Mouse (Mus musculus) lung, adult 2 months (tissue): ENCODE data around the gene Ppp4c. TPM values are rescaled to one million over a fixed set of nuclear protein-coding genes. Genes with fewer than 3 reads are reported as not detected.

Experiments
- DNase-seq: peaks from one replicate; pipeline ENCODE4 v3.0.0; 2022
- H3K4me1 ChIP-seq: fragments of 200-500 bp; 2 replicates; pipeline ENCODE4 v1.6.1; 2011; ENCODE audit warnings: low read length; ENCODE audit not compliant: control insufficient read depth, insufficient read depth
- H3K4me3 ChIP-seq: fragments of 200-500 bp; replicated peaks from 2 replicates; pipeline ENCODE3; 2011; ENCODE audit warnings: low read depth, mild to moderate bottlenecking, control low read depth, low read length; ENCODE audit errors: extremely low read depth
- CTCF ChIP-seq: fragments of 200-500 bp; IDR thresholded peaks from 2 replicates; pipeline ENCODE4 v1.5.1; 2011; ENCODE audit warnings: mild to moderate bottlenecking, low read length, control low read depth; ENCODE audit not compliant: insufficient read depth
- POLR2A ChIP-seq: fragments of 200-500 bp; IDR thresholded peaks from 2 replicates; pipeline ENCODE4 v1.6.1; 2011; ENCODE audit warnings: low read depth, mild to moderate bottlenecking, control low read depth, low read length, borderline replicate concordance; ENCODE audit errors: extremely low read depth
- WGBS: fragments of 180-500 bp; shearing (Covaris S2); methylation state at CpG from one replicate; pipeline ENCODE4 v1.1.7; 2018; 5-methylcytosine and 5-hydroxymethylcytosine counted together
- polyA plus RNA-seq: library from polyadenylated mRNA; depleted of rRNA; stranded (reverse); fragments of >200 nt; gene quantifications from 2 replicates; pipeline ENCODE4 v1.2.3, GENCODE M21; 2012; rRNA removed

The Ppp4c gene
- polyA plus RNA-seq, 1 experiment = 156 TPM

DNA sequence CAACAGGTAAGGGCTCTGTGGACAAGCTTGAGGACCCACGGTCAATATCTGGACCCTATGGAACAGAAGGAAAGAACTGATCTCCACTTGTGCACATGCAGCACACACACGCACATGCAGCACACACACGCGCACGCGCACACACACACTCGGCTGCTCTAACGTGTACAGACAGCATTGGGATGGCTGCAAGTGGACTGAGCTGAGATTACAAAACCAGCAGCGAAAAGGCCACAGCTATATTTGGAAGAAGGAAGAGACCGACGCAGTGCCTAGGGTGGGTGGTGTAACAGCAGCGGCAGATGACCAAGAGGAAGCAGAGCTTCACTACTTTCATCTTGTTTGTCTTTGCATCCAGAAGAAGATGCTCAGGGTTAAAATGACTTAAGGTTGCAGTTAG is 46.2 kb downstream of the Ppp4c start:
- Histone ChIP-seq H3K4me3 (no peak overlapping the region), H3K4me1 (peaks cover 6% of the 10 kb centered on the region)
- WGBS = 75% methylated on average over 12 of the region's 12 CpGs
- TF ChIP-seq CTCF (no peak), POLR2A (peak; percentile 16; the same call in 1 of the 2 replicates)
- no peak for DNase-seq

DNA sequence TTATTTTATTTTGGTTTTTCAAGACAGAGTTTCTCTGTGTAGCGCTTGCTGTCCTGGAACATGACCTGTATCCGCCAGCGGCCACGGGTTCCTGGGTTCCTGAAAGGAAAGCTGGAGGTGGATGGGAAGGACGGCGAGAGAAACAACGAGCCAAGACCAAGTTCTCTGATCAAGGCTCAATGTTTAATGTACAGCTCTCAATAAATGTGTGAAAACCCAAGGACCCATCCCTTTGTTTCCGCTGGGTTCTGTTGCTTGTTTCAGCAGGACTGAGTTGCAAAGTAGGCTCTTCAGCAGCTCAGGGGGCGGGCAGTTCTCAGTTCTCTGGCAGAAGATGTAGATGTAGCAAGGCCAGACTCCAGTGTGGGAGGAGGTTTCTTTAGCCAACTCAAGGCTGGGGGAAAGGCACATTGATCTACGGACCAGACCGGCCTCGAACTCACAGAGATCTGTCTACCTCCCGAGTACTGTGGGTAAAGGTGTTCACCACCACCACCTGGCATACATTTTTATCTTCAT is 50.3 kb downstream of the Ppp4c start:
- DNase-seq = no peak
- Histone ChIP-seq H3K4me3 (no peak overlapping the region), H3K4me1 (peaks cover 4% of the 10 kb centered on the region; the same call in 1 of the 2 replicates)
- 86% methylated on average over 13 of the region's 13 CpGs for WGBS
- TF ChIP-seq POLR2A (no peak), CTCF (no peak)

DNA sequence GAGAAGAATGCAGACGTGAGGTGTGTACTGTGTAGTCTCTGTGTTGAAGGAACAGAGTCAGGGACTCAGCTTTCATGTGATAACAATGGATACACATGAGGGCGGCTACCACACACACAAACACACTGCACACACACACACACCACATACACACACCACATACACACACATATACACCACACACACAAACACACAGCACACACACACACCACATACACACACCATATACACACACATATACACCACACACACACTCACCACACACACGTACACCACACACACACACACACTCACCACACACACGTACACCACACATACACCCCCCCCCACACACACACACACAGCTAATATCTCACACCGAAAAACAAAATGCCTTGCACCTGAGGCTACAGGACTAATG is 50.8 kb downstream of the Ppp4c start:
- no peak for DNase-seq
- 72% methylated on average over 5 of the region's 5 CpGs for WGBS
- Histone ChIP-seq H3K4me1 (peaks cover 2% of the 10 kb centered on the region; the same call in 1 of the 2 replicates), H3K4me3 (no peak overlapping the region)
- TF ChIP-seq POLR2A (no peak), CTCF (no peak)

DNA sequence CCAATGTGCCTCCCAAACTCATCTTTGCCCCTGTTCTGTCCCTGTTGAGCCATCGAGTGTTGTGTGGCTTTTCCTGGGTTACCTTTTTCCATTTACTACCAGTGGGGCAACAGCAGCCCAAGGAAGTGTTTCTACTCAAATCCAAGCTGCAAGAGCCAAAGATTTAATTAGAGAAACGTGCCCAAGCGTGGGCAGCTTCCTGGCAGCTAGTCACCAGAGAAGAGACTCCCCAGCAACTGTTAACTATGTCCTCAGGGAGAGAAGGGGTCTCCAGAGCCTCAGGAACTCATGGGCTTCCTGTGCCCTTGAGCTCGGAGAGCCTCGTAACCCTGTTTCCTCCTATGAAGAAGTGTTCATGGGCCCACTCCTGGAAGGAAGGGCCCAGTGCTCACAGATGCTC is 51.3 kb downstream of the Ppp4c start:
- DNase-seq = no peak
- Histone ChIP-seq H3K4me1 (peaks cover under 1% of the 10 kb centered on the region; the same call in 1 of the 2 replicates), H3K4me3 (no peak overlapping the region)
- 62% methylated on average over 5 of the region's 5 CpGs for WGBS
- TF ChIP-seq POLR2A (no peak), CTCF (no peak)

DNA sequence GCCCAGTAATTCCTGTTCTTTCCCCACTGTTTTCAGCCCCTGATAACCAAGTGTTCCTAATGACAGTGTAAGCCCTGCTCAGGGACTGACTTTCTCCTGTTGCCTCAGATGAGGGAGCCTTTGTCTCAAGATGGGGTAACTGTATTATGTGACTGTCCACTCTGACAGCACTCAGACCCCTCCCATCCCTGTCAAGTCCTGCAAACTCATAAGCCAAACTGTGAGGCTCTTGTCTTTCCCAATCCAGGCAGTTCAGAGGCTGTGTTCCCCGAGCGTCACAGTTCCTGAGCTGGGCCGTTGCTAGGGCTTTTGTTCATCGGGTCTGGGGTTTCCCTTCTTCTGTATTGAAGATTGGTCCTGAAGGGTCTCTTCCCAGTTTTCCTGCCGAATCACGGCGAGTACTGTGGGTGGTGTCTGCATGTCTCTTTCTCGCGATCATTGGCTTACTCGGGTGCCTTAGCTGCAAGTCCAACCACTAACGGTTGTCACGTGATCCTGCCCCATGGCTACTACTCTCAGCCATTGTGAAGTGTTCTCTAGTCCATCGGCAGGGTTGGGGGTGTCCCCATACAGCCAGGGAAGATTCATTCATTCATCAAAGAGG is 52.1 kb downstream of the Ppp4c start:
- H3K4me1 ChIP-seq = no peaks in the 10 kb centered on the region
- WGBS = 74% methylated on average over 13 of the region's 13 CpGs
- DNase-seq = no peak
- TF ChIP-seq CTCF (no peak), POLR2A (no peak)
- H3K4me3 ChIP-seq = no peak overlapping the region

DNA sequence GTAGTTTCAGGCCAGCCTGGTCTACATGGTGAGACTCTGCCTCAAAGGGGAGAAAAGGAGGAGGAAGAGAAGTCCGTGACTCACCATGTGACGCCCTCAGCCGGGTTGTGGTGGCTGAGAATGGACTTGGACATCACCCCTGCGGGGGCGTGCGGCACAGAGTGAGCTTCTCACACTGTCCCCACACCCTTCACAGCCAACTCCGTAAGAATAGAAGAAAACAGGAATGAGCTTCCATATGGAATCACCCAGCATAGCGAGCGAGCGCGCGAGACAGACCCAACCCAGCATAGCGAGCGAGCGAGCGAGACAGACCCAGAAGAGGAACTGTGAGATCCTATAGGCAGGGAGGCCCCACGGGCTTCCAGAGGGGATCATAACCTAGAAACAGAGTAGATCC is 52.7 kb downstream of the Ppp4c start:
- 77% methylated on average over 17 of the region's 17 CpGs for WGBS
- H3K4me3 ChIP-seq = no peak overlapping the region
- no peaks in the 10 kb centered on the region for H3K4me1 ChIP-seq
- DNase-seq = no peak
- TF ChIP-seq CTCF (no peak), POLR2A (no peak)

DNA sequence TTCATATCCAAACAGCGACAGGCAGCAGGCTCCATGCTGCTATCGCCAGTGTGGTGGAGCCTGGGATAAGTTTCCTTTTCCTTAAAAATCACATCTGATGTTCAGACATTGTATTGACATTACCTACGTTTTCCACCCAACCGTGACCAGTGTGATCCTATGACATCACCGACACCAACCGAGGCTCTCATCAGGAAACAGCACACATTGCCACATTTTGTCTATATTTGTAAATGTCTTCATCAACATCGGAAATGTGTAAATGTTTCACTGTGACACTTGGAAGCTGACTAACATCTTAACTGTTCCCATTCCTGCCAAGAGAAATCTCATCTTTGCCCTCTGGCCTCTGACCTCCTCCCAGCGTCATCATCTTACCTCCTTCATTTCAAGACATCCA is 56.2 kb downstream of the Ppp4c start:
- WGBS = 64% methylated on average over 8 of the region's 8 CpGs
- Histone ChIP-seq H3K4me1 (no peaks in the 10 kb centered on the region), H3K4me3 (no peak overlapping the region)
- no peak for DNase-seq
- TF ChIP-seq CTCF = no peak
- no peak for TF ChIP-seq POLR2A

Other genes starting within 250 kb of the Ppp4c start
- 71.6 and 83.9 TPM in 2 replicates for gene Eif3c, start 226.1 kb downstream of the Ppp4c start, polyA plus RNA-seq
- 17.6 and 18.1 TPM in 2 replicates for gene Apobr, start 207.6 kb downstream of the Ppp4c start, polyA plus RNA-seq
- 63.8 and 104 TPM in 2 replicates for gene Cln3, start 206.7 kb downstream of the Ppp4c start, polyA plus RNA-seq
- gene Il27, start 197.6 kb downstream of the Ppp4c start, polyA plus RNA-seq = 0.43 and 0.79 TPM in 2 replicates
- gene Nupr1, start 161.6 kb downstream of the Ppp4c start, polyA plus RNA-seq = 48.1 and 102 TPM in 2 replicates
- gene Sgf29, start 143.2 kb downstream of the Ppp4c start, polyA plus RNA-seq = 36.4 and 43.4 TPM in 2 replicates
- 55.6 and 69.2 TPM in 2 replicates for gene Sult1a1, start 116.1 kb downstream of the Ppp4c start, polyA plus RNA-seq
- 38.2 and 39.6 TPM in 2 replicates for gene Bola2, start 97.1 kb downstream of the Ppp4c start, polyA plus RNA-seq
- 23.4 and 27.7 TPM in 2 replicates for gene Slx1b, start 96.7 kb downstream of the Ppp4c start, polyA plus RNA-seq
- 208 and 229 TPM in 2 replicates for gene Coro1a, start 84.7 kb downstream of the Ppp4c start, polyA plus RNA-seq
- 500 and 548 TPM in 2 replicates for gene Mapk3, start 32.9 kb downstream of the Ppp4c start, polyA plus RNA-seq
- 18.4 and 35.7 TPM in 2 replicates for gene Gdpd3, start 26.2 kb downstream of the Ppp4c start, polyA plus RNA-seq
- gene Ypel3, start 15.5 kb downstream of the Ppp4c start, polyA plus RNA-seq = 390 and 597 TPM in 2 replicates
- 8.7 and 9.5 TPM in 2 replicates for gene Tbx6, start 11.0 kb downstream of the Ppp4c start, polyA plus RNA-seq
- 11.9 and 13.3 TPM in 2 replicates for gene Fam57b, start 5.2 kb upstream of the Ppp4c start, polyA plus RNA-seq
- not detected in 2 replicates for gene 4930451I11Rik, start 39.1 kb upstream of the Ppp4c start, polyA plus RNA-seq
- gene Doc2a, start 54.9 kb upstream of the Ppp4c start, polyA plus RNA-seq = 0.22 and 0.74 TPM in 2 replicates
- gene Hirip3, start 69.5 kb upstream of the Ppp4c start, polyA plus RNA-seq = 6.2 and 7.5 TPM in 2 replicates
- 66.0 and 68.9 TPM in 2 replicates for gene Ino80e, start 69.9 kb upstream of the Ppp4c start, polyA plus RNA-seq
- 174 and 210 TPM in 2 replicates for gene Taok2, start 92.2 kb upstream of the Ppp4c start, polyA plus RNA-seq
- 83.6 and 92.9 TPM in 2 replicates for gene Tmem219, start 130.4 kb upstream of the Ppp4c start, polyA plus RNA-seq
- 22.4 and 24.5 TPM in 2 replicates for gene Kctd13, start 136.4 kb upstream of the Ppp4c start, polyA plus RNA-seq
- not detected in 2 replicates for gene Asphd1, start 157.1 kb upstream of the Ppp4c start, polyA plus RNA-seq
- gene Sez6l2, start 158.1 kb upstream of the Ppp4c start, polyA plus RNA-seq = 1.0 TPM in 2 replicates
- 321 and 332 TPM in 2 replicates for gene Cdipt, start 183.4 kb upstream of the Ppp4c start, polyA plus RNA-seq
- 2.0 and 3.3 TPM in 2 replicates for gene Cdiptos, start 183.6 kb upstream of the Ppp4c start, polyA plus RNA-seq
- gene Mvp, start 222.1 kb upstream of the Ppp4c start, polyA plus RNA-seq = 82.2 and 125 TPM in 2 replicates
- gene Pagr1b, start 224.0 kb upstream of the Ppp4c start, polyA plus RNA-seq = 2.6 and 2.8 TPM in 2 replicates
- gene Pagr1a, start 224.9 kb upstream of the Ppp4c start, polyA plus RNA-seq = 5.7 and 7.5 TPM in 2 replicates
- 26.5 and 38.8 TPM in 2 replicates for gene Gm42742, start 228.6 kb upstream of the Ppp4c start, polyA plus RNA-seq
- 8.1 and 9.8 TPM in 2 replicates for gene Prrt2, start 228.7 kb upstream of the Ppp4c start, polyA plus RNA-seq
- gene Maz, start 234.5 kb upstream of the Ppp4c start, polyA plus RNA-seq = 131 and 194 TPM in 2 replicates
- gene Kif22, start 250.0 kb upstream of the Ppp4c start, polyA plus RNA-seq = 0.78 and 1.3 TPM in 2 replicates